Mouse (Mus musculus) T-cell, adult 66 days (primary cell): ENCODE measurements around the gene Cept1. TPM values are rescaled to one million over a fixed set of nuclear protein-coding genes. Genes with fewer than 3 reads are reported as not detected.

Experiments used
- total RNA-seq, 2 experiments: library from RNA; stranded (reverse); gene quantifications; 3 replicates in 1 of 2; 4 replicates in 1 of 2; pipeline ENCODE4 v1.2.4; 2023

Cept1 gene
- total RNA-seq, result 10 to 100 TPM; 50.2 to 63.2 TPM

DNA sequence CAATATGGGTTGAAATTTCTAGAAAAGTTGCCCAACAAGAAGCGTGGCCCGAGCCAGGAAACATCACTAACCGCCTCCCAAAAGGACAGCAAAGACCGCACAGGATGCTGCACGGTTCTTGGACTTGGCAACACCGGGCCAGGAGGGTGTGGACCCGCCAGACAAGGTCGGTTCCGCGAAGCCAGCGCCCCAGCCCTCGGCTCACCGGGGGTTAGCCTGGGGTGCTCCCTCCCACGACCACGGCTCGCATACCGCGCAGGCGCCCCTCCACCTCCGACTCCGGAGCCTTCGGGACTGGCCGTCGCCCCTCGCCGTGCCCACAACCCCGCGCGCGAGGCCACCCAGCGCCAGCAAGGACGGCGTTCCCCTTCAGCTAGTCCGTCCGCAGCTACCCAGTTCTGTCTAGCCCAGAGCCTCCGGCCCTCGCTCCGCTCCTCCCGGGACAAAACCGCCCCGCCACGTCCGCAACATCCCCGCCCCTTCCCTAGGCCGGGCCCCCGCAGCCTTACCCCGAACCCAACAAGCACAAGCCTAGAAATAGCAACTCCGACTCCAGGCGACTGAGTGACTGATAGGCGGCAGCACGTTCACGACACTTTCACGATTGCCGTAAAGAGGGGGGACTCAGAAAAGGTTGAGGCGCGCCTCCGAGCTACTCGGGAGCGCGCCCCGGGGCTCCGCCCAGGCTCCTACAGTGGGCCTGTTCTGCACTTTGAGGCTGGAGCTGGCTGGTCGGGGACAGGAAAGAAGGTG is at the start of gene Cept1, which contains the start of gene Dram2:
Gene Cept1 (minus strand): TSS at position 632 of the 753 bp plus-strand sequence.
Gene Dram2 (plus strand): TSS at position 628 of the 753 bp plus-strand sequence.

DNA sequence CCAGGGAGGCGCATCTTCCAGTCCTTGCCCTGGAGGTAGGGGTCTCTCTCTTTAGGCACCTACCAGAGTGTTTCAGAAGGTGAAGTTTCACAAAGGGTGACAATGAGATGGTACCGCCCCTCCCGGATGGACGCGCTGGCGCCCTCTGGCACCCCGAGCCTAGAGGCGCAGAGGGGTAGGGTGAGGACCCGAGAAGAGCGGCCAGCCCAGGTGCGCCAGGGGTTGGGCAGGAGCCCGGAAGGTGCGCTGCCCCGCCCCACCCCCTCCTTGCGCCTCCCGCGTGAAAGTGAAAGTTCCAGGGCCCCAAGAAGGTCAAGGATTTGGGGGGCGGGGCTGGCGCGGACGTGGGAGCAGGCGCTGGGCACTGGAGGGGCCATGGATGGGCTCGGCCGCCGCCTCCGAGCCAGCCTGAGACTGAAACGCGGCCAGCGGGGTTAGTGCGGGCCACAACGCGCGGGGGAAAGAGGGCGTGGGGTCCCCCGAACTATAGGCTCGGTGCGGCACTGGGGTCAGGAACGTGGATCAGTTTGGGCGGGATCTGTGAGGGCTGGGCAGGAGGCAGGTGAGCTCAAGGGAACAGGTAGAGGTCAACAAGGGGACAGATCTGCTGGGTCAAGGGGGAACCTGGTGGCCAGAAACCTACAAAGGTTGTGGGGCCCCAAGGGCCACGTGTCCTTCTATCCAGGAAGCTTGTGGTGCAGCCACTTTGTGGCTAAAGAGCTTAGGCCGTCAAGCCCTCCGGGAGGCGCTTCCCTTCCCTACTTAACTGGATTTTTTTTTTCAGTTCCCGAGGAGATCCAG is 65.1 kb downstream of the Cept1 start, which contains the start of gene Dennd2d:
Gene Dennd2d (plus strand): TSS at position 125 of the 801 bp plus-strand sequence.

Other genes starting within 250 kb of the Cept1 start
- 1 to 10 TPM in 1 of 2 experiments, under 1 TPM in 1; 0.92 to 1.3 TPM for gene Chil6, start 141.6 kb downstream of the Cept1 start, total RNA-seq
- gene Dennd2d, start 65.4 kb downstream of the Cept1 start, total RNA-seq, result 100 to 1,000 TPM; 137 to 144 TPM
- gene Dram2, start within 50 bp of the Cept1 start, total RNA-seq, result 10 to 100 TPM; 34.6 to 45.5 TPM
- 10 to 100 TPM; 52.6 to 63.6 TPM for gene Lrif1, start 137.2 kb upstream of the Cept1 start, total RNA-seq
- gene Cd53, start 242.3 kb upstream of the Cept1 start, total RNA-seq, result 100 to 1,000 TPM; 596 to 622 TPM